Mouse (Mus musculus) ES-E14 (cell line): ENCODE data around the gene Fam83b. TPM values are rescaled to one million over a fixed set of nuclear protein-coding genes. Genes with fewer than 3 reads are reported as not detected.

Experiments
- DNase-seq: peaks from one replicate; pipeline ENCODE4 v3.0.0-alpha.2; 2013; ENCODE audit warnings: low read depth, low spot score
- H3K27ac ChIP-seq: 2 replicates; pipeline ENCODE4 v1.5.1; 2012; ENCODE audit warnings: low read depth, mild to moderate bottlenecking, low read length, moderate library complexity, mixed read lengths; ENCODE audit not compliant: poor library complexity, insufficient read depth, severe bottlenecking
- H3K36me3 ChIP-seq: 2 replicates; pipeline ENCODE4 v1.6.1; 2012; ENCODE audit warnings: mild to moderate bottlenecking, low read length, moderate library complexity, mixed read lengths; ENCODE audit not compliant: control insufficient read depth, poor library complexity, insufficient read depth, severe bottlenecking
- H3K4me1 ChIP-seq, 2 experiments: fragments of 150-350 bp in 1 of 2; sonication (generic) in 1 of 2; 2 replicates each; pipeline ENCODE4 v1.6.1; 2012; ENCODE audit warnings: low read length in 2 of 2, mild to moderate bottlenecking in 1 of 2, mixed read lengths in 1 of 2; ENCODE audit not compliant: control insufficient read depth in 2 of 2, insufficient read depth in 2 of 2, poor library complexity in 1 of 2
- H3K4me3 ChIP-seq, 2 experiments: fragments of 150-350 bp in 1 of 2; sonication (generic) in 1 of 2; 2 replicates each; pipeline ENCODE4 v1.5.1; 2012; ENCODE audit warnings: low read length in 2 of 2, low read depth in 1 of 2, mild to moderate bottlenecking in 1 of 2, mixed read lengths in 1 of 2; ENCODE audit not compliant: insufficient read depth in 1 of 2, poor library complexity in 1 of 2, severe bottlenecking in 1 of 2
- H3K9ac ChIP-seq: 2 replicates; pipeline ENCODE4 v1.6.1; 2012; ENCODE audit warnings: low read depth, mild to moderate bottlenecking, low read length, mixed read lengths; ENCODE audit not compliant: poor library complexity, insufficient read depth, severe bottlenecking
- H3K9me3 ChIP-seq: fragments of 150-350 bp; sonication (generic); 2 replicates; pipeline ENCODE4 v1.6.1; 2012; ENCODE audit warnings: low read depth, mild to moderate bottlenecking, low read length; ENCODE audit not compliant: control insufficient read depth, insufficient read depth
- CHD2 ChIP-seq: IDR thresholded peaks from 2 replicates; pipeline ENCODE4 v1.6.1; 2014; ENCODE audit warnings: mild to moderate bottlenecking, low read depth, low read length, inconsistent platforms
- HCFC1 ChIP-seq: IDR thresholded peaks from 2 replicates; pipeline ENCODE4 v1.6.1; 2012; ENCODE audit warnings: low read length, inconsistent platforms, borderline replicate concordance; ENCODE audit not compliant: insufficient read depth
- MAFK ChIP-seq: IDR thresholded peaks from 2 replicates; pipeline ENCODE4 v1.6.1; 2014; ENCODE audit warnings: mild to moderate bottlenecking, low read depth, low read length, inconsistent platforms; ENCODE audit not compliant: insufficient read depth
- ZC3H11A ChIP-seq: IDR thresholded peaks from 2 replicates; pipeline ENCODE4 v1.6.1; 2012; ENCODE audit warnings: low read depth, mild to moderate bottlenecking, inconsistent platforms, low read length, borderline replicate concordance
- ZNF384 ChIP-seq: IDR thresholded peaks from 2 replicates; pipeline ENCODE4 v1.6.1; 2012; ENCODE audit warnings: low read depth, low read length, inconsistent platforms
- in situ Hi-C, 2 experiments: fragments of 600-800 bp; cut with MboI; formaldehyde crosslinking; loops; one replicate each; pipeline ENCODE4 v1.15.1; 2025; ENCODE audit warnings: low sequenced_read_pairs in 2 of 2, inconsistent platforms in 1 of 2; ENCODE audit not compliant: unreplicated experiment in 2 of 2
- total RNA-seq: library from RNA; depleted of rRNA; stranded (reverse); fragments of 300-350 nt; gene quantifications from 2 replicates; pipeline ENCODE4 v1.2.3, GENCODE M21; 2012

Fam83b gene
- total RNA-seq, 1 experiment: 0.76 TPM

- Histone ChIP-seq H3K9ac (no peak overlapping the region), H3K9me3 (no peaks in the 10 kb centered on the region), H3K4me3 (no peak overlapping the region), H3K36me3 (no peaks in the 10 kb centered on the region), H3K4me1 (no peaks in the 10 kb centered on the region), H3K27ac (no peak overlapping the region)
- DNase-seq: no peak
- no peak for TF ChIP-seq CHD2
- no peak for TF ChIP-seq ZNF384
- no peak for TF ChIP-seq HCFC1
- TF ChIP-seq MAFK: no peak
- TF ChIP-seq ZC3H11A: no peak
- in situ Hi-C loops: no loop called here
These were observed 45.3 kb downstream of the Fam83b start for GRCm38 (mm10) chr9:76521640-76522039.

GRCm38 (mm10) chr9:76518665-76519064 is 48.3 kb downstream of the Fam83b start:
- TF ChIP-seq CHD2: no peak
- no peaks in the 10 kb centered on the region for H3K9me3 ChIP-seq
- in situ Hi-C loops: no loop called here
- no peak overlapping the region for H3K9ac ChIP-seq
- no peak overlapping the region for H3K27ac ChIP-seq
- H3K4me3 ChIP-seq: no peak overlapping the region
- DNase-seq: no peak
- no peaks in the 10 kb centered on the region for H3K36me3 ChIP-seq
- H3K4me1 ChIP-seq: no peaks in the 10 kb centered on the region

- Histone ChIP-seq H3K27ac (no peak overlapping the region), H3K36me3 (no peaks in the 10 kb centered on the region), H3K4me1 (no peaks in the 10 kb centered on the region), H3K9me3 (no peaks in the 10 kb centered on the region), H3K9ac (no peak overlapping the region), H3K4me3 (no peak overlapping the region)
- no peak for DNase-seq
- in situ Hi-C loops: no loop called here
- TF ChIP-seq HCFC1 (no peak), MAFK (no peak), ZNF384 (no peak), CHD2 (no peak), ZC3H11A (no peak)
These were observed 61.3 kb downstream of the Fam83b start for GRCm38 (mm10) chr9:76505650-76506049.

GRCm38 (mm10) chr9:76489737-76490136 is 77.2 kb downstream of the Fam83b start:
- in situ Hi-C loops: no loop called here
- Histone ChIP-seq H3K27ac (no peak overlapping the region), H3K4me1 (no peaks in the 10 kb centered on the region), H3K9ac (no peak overlapping the region), H3K9me3 (no peaks in the 10 kb centered on the region), H3K4me3 (no peak overlapping the region), H3K36me3 (no peaks in the 10 kb centered on the region)
- TF ChIP-seq MAFK: no peak
- no peak for TF ChIP-seq ZNF384
- TF ChIP-seq CHD2: no peak
- DNase-seq: no peak

- H3K4me3 ChIP-seq: no peak overlapping the region
- H3K9me3 ChIP-seq: no peaks in the 10 kb centered on the region
- TF ChIP-seq MAFK: no peak
- TF ChIP-seq HCFC1: no peak
- no peak for TF ChIP-seq ZNF384
- no peak for TF ChIP-seq ZC3H11A
- no peak for TF ChIP-seq CHD2
- no peaks in the 10 kb centered on the region for H3K4me1 ChIP-seq
- no peaks in the 10 kb centered on the region for H3K36me3 ChIP-seq
- no peak overlapping the region for H3K27ac ChIP-seq
- DNase-seq: no peak
- H3K9ac ChIP-seq: no peak overlapping the region
- in situ Hi-C loops: no loop called here
These were observed 86.8 kb downstream of the Fam83b start for GRCm38 (mm10) chr9:76480088-76480487.
